Mouse (Mus musculus) cerebellum, postnatal 36 days (tissue): ENCODE measurements around the gene Des.
A peak's percentile ranks its signal among the peaks of the same experiment; 100 is the strongest.

ENCODE experiments used
- DNase-seq, 2 experiments: peaks; one replicate each; pipeline ENCODE4 v3.0.0; 2021 to 2022; ENCODE audit warnings: mixed read lengths in 2 of 2

Gene Des

DNA sequence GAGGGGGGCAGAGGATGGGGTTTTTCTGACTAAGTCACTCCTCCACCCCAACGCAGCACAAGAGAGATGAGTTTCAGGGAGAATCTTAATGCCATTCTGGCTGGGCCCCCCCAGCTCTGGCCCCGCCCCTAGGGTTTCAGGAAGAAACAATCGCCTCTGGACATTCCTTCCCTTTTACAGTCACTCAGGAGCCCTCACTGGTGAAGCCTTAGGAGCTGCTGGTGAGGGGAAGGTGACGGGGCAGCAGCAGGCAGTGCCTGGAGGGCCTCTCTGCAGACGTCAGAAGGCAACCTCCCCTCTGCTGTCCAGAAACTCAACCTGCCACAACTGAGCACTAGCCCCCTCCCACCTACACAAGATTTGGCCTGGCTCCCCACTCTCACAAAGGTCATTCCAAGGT, 10.9 kb upstream of the Des start:
- DNase-seq = no peak

GRCm38 (mm10) chr1:75357261-75357660, 2.9 kb upstream of the Des start:
- DNase-seq = peak; percentile 62 to 75

GRCm38 (mm10) chr1:75358009-75358408, 2.1 kb upstream of the Des start:
- no peak for DNase-seq

GRCm38 (mm10) chr1:75359346-75359745, 783 bp upstream of the Des start:
- no peak for DNase-seq

GRCm38 (mm10) chr1:75361123-75361522, 994 bp downstream of the Des start:
- DNase-seq = no peak

- DNase-seq = no peak
These were observed 1.6 kb downstream of the Des start for GRCm38 (mm10) chr1:75361750-75362149.

GRCm38 (mm10) chr1:75363868-75364267, 3.7 kb downstream of the Des start:
- DNase-seq = no peak

DNA sequence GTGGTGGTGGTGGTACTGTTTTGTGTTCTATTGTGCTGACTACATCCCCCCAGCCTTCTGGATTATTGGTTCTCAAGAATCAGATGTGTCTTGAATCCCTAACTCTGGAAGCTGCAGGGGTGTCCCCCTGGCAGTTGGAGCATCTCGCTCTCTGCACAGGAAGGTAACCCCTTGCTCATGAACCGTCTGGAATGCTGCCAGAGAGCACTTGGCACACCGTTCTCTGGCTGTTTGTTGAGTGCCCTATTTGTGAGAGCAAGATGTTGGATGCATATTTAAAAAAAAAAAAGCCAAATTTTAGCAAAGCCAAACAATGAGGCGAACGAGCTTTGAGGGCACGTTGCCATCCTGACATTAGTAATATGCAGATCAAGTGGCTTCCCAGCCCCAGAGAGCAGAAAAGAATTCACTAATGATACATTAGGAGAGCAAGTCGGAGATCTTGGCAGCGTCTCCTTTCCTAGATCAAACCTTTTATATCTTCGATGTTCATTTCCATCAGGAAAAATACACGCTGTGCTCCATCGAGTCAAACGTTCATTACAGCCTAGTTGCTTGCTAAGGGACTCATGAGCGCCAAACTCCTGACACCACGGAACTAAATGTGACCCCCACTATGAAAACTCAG, 5.5 kb downstream of the Des start:
- DNase-seq = peak; percentile 66 to 68

- peak in 1 of 2 experiments; percentile 51 for DNase-seq
These were observed 9.3 kb downstream of the Des start for GRCm38 (mm10) chr1:75369360-75369983.

- peak; percentile 99 for DNase-seq
These were observed 10.0 kb downstream of the Des start for GRCm38 (mm10) chr1:75369984-75370660.

- peak; percentile 76 to 79 for DNase-seq
These were observed 11.4 kb downstream of the Des start for GRCm38 (mm10) chr1:75371317-75372095.

DNA sequence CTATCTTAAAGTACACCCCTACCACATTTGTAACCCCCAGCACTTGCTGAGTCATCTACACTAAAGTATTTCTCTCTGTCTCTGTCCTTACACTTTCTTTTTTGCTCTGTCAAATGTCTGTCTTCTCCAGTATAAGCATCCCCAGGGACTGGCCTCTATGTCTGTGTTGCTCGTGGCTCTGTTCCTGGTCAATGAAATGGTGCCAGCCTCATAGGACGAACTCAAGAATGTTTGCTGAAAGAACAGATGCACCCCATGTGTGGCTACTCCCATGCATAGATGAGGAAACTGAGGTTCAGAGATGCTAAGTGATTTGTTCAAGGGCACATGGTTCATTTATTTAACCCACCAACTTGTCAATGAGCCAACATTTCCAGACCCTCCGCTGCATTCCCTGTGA, 12.3 kb downstream of the Des start:
- no peak for DNase-seq

GRCm38 (mm10) chr1:75373276-75373675, 13.1 kb downstream of the Des start:
- no peak for DNase-seq

DNA sequence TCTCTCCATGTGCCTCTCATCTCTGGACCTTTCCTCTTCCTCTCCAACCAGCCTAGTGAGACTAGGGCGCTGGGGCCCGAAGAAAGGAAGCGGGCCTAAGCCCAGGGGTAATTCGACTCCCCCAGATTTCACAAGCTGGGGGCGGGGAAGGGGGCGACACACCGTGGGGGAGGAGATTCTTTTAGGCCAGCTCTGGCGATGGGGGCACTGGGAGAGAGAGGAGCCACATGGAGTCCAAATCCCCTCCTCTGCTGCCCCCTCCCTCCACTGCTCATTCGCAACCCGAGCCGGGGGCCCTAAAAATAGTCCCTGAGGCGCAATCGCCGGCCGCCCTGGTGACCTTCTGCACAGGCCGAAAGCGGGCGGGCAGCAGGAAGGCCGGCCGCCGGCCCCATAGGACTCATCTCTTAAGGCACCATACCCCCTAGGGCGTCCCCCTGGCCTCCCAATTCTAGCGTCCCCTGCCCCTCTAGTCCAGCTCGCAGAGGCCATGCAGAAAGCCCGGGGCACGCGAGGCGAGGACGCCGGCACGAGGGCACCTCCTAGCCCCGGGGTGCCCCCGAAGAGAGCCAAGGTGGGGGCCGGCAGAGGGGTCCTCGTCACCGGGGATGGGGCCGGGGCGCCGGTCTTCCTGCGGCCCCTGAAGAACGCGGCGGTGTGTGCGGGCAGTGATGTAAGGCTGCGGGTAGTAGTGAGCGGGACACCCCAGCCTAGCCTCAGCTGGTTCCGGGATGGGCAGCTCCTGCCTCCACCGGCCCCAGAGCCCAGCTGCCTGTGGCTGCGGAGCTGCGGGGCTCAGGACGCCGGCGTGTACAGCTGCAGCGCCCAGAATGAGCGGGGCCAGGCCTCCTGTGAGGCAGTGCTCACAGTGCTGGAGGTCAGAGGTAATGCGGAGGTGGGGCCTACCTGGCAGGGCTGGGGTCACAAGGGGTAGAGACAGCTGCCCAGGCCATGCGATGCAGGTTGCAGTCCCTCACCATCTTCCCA, 15.1 kb downstream of the Des start, which contains the start of gene Speg:
Gene Speg (plus strand): TSS at position 348 of the 987 bp plus-strand sequence.
- no peak for DNase-seq

- DNase-seq = no peak
These were observed 19.1 kb downstream of the Des start for GRCm38 (mm10) chr1:75379196-75379595.

GRCm38 (mm10) chr1:75379931-75380330, 19.8 kb downstream of the Des start:
- DNase-seq = no peak

- no peak for DNase-seq
These were observed 20.8 kb downstream of the Des start for GRCm38 (mm10) chr1:75380951-75381350.

DNA sequence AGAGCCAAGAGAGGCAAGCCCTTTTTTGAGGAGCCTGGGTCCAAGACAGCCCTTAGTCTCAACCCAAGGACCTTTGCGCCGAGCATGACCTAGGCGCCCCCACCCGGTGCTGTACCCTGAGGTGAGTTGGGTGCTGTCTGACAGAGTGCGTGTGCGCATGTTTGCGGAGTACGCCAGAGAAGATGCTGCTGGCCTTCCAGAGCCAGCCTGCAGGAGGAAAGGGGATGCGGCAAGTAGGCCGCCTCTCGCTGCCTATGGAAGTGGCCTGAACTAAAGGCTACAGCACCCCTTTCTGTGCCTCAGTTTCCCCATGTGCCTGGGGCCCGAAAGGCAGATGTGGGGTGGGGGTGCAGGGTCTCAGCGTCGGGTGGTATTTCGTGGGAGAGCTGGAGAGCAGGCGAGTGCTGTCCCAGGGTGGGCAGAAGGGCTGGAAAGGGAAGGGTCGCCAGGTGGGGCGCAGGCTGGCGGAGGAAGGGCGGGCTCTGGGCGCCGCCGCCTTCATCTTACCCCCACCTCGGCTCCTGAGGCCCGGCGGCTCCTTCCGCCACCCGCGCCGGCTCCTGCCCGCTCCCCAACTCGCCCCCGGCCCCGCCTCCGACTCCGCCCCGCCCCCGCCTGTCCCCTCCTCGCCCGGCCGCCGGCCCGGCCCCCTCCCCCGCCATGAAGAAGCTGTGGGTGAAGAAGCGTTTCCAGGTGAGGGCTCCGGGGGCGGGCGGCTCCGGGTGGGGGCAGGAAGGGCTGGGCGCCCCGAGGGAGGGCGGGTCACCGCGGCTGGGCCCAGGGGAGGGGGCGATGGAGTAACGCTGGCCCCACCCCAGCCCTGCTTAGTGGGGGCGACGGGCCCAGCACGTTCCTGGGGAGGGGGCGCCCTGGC, 21.6 kb downstream of the Des start:
- DNase-seq = peak; percentile 69 to 83

- DNase-seq = peak; percentile 61 to 66
These were observed 22.4 kb downstream of the Des start for GRCm38 (mm10) chr1:75382356-75383071.

GRCm38 (mm10) chr1:75384470-75385141, 24.5 kb downstream of the Des start:
- DNase-seq = peak in 1 of 2 experiments; percentile 25
